Mouse (Mus musculus) cortical plate, adult 2 months (tissue): ENCODE measurements around the gene Olfr159. TPM values are rescaled to one million over a fixed set of nuclear protein-coding genes. Genes with fewer than 3 reads are reported as not detected.
"Not testable (repeated sequence)": the region's sequence is repeated elsewhere in the genome, so short reads cannot be mapped to it uniquely, and the experiment has no call there.

ENCODE experiments used
- H3K27ac ChIP-seq: fragments of 200-500 bp; 2 replicates; pipeline ENCODE4 v1.5.1; 2012; ENCODE audit warnings: low read length, control low read depth, inconsistent platforms; ENCODE audit not compliant: insufficient read depth
- H3K4me1 ChIP-seq: fragments of 200-500 bp; 2 replicates; pipeline ENCODE4 v1.6.1; 2011; ENCODE audit warnings: low read length; ENCODE audit not compliant: control insufficient read depth, insufficient read depth
- H3K4me3 ChIP-seq: fragments of 200-500 bp; 2 replicates; pipeline ENCODE4 v1.5.1; 2011; ENCODE audit warnings: mild to moderate bottlenecking, low read length, control low read depth; ENCODE audit not compliant: insufficient read depth
- CTCF ChIP-seq: fragments of 200-500 bp; IDR thresholded peaks from 2 replicates; pipeline ENCODE4 v1.5.1; 2011; ENCODE audit warnings: mild to moderate bottlenecking, control low read depth, low read length; ENCODE audit not compliant: insufficient read depth; ENCODE audit errors: extremely low read depth
- POLR2A ChIP-seq: fragments of 200-500 bp; IDR thresholded peaks from 2 replicates; pipeline ENCODE4 v1.6.1; 2011; ENCODE audit warnings: mild to moderate bottlenecking, low read length, control low read depth; ENCODE audit not compliant: insufficient read depth; ENCODE audit errors: extremely low read depth
- polyA plus RNA-seq: library from polyadenylated mRNA; depleted of rRNA; stranded (reverse); fragments of >200 nt; gene quantifications from 2 replicates; pipeline ENCODE4 v1.2.3, GENCODE M21; 2012; rRNA removed

Olfr159 gene
- polyA plus RNA-seq, result 0.11 TPM in 1 of 2 replicates, not detected in the other

DNA sequence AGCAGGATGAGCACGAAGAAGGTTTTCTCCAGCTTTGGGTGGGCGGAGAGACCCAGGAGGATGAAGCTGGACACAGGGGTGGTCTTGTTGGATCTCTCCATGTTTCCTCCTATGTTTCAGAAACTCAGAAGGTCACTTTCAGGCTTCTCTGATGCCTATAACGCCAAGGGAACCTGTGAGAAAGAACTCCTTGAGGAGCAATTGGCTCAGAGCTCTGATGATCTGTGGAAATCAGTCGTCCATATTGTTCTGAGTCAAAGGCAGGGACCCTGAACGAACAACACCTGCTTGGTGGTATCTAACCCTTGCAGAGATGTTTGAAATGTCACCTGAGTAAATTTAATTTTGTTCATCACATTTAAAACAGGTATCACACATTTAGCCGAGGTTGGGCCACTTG lies at the start of gene Olfr159:
Gene Olfr159, minus strand, starts transcription at position 101 of the 400 bp plus-strand sequence.
- TF ChIP-seq CTCF (no peak), POLR2A (no peak)
- Histone ChIP-seq H3K4me1 (no peaks in the 10 kb centered on the region), H3K4me3 (no peak within 1 kb of the TSS)

DNA sequence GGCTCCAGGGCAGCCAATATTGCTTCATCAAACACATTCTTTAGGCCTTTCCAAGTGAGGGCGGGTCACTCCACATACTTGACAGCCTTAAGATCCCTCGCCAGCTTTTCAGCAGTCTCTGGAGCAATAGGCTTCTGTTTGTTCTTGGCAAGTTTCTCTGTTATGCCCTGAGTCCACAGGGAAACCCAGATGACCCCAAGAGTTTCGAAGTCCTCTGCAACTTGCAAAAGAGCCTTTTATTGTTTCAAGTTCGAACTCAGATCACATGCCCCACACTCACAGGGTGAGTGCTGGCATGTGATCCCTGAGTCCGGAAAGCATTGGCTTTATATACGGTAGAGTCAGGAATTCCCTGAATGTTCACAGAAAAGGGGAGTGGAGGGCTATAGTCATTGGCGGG lies 28.1 kb upstream of the Olfr159 start:
- Histone ChIP-seq H3K27ac (no peak overlapping the region), H3K4me1 (no peaks in the 10 kb centered on the region), H3K4me3 (no peak overlapping the region)
- TF ChIP-seq POLR2A (no peak), CTCF (no peak)

More for the DNA sequence above, at the start of gene Olfr159:
- H3K27ac ChIP-seq, result no peak within 1 kb of the TSS

DNA sequence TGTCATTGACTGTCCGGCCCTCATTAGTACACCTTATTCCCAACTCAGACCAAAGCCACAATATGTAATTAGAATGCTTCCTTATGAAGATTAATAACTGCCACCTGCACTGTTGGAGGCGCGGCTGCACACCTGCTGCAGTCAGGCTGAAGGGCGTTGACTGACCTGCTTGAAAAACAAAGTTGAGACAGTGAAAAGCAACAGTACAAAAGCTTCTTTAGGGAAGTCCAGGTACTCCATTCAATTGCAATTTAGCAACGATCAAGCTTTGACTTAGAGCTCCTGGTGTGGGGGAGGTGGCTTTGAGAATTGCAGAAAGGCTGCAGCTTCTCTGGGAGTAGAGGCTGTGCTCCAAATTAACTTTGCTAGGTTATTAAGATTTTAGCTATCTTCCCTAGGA lies 25.0 kb upstream of the Olfr159 start:
- not testable (repeated sequence) for H3K4me3 ChIP-seq, H3K4me1 ChIP-seq, H3K27ac ChIP-seq

DNA sequence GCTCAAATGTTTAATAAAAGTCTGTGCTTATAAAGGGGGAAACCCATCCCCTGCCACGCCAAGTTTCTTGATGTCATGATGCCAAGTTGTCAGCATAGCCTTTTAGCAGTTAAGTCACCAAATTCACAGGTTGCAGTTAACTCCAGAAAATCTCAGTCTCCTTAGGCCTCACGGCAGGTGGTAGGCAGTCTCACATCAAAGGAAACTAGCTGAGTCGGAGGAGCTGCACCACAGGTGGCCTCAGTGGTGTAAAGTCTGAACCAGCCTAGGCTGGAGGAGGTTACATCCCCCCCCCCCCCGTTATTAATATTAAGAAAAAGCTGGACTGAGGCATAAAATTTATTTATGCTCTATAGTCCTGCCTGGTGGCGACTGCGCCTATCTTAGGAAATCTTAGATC lies 24.5 kb upstream of the Olfr159 start:
- H3K4me1 ChIP-seq, result no peaks in the 10 kb centered on the region
- TF ChIP-seq POLR2A (no peak), CTCF (no peak)
- no peak overlapping the region for H3K27ac ChIP-seq
- no peak overlapping the region for H3K4me3 ChIP-seq

DNA sequence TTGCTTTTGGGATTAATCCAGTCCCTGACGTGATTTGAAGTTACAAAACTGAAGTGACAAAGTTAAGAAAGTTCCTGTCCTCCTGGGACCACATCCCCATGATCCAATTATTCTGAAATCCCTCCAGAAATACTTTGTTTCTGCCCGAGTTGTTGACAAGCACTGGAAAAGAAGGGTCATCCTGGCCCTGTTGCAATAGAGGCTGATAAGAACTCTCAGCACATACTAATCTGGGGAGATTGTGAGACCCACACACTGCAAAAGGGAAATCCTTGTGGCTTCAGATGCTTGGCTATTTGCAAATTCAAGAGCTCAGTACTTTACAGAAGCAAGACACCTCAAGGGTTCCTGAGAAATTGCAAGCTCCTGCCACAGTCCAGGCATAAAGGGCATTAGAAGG lies 1.5 kb upstream of the Olfr159 start:
- H3K27ac ChIP-seq, result no peak overlapping the region
- TF ChIP-seq POLR2A (no peak), CTCF (no peak)
- no peaks in the 10 kb centered on the region for H3K4me1 ChIP-seq
- H3K4me3 ChIP-seq, result no peak overlapping the region

DNA sequence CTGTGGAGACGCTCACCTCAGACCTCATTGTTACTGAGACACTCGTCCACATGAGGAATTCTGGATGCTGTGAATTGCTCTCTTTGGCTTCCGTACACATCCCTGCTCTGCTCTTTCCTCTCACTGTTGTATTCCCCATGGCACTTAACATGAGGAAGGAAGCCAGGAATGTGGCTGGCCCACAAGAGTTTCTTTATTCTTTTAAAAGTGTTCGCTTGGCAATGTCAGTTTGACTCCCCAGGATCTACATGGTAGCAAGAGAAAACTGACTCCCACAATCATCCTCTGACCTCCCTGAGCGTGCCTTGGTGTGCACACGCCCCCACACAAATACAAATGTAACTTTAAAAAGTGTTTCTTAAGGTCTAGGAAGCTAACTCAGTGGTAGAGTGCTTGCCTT lies 817 bp upstream of the Olfr159 start:
- no peak for TF ChIP-seq CTCF
- TF ChIP-seq POLR2A, result no peak
- Histone ChIP-seq H3K4me3 (no peak overlapping the region), H3K27ac (no peak overlapping the region), H3K4me1 (no peaks in the 10 kb centered on the region)

DNA sequence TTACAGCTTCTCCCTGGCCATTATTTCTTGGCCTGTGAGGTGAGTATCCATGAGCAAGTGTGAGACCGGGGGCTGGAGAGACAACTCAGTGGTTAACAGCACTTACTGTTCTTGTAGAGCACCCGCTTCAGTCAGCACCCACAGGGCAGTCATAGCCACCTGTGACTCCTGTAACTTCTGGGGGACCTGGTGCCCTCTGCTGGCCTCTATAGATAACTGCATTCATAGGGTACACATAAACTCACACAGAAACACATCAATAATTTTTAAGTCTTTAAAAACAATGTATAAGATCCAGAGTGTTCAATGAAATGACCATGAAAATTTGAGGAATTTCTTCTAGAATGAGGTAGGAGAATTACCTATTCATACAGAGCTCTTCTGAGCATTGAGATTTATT lies 1.4 kb downstream of the Olfr159 start:
- no peaks in the 10 kb centered on the region for H3K4me1 ChIP-seq
- TF ChIP-seq POLR2A (no peak), CTCF (no peak)
- H3K27ac ChIP-seq, result no peak overlapping the region
- H3K4me3 ChIP-seq, result no peak overlapping the region

DNA sequence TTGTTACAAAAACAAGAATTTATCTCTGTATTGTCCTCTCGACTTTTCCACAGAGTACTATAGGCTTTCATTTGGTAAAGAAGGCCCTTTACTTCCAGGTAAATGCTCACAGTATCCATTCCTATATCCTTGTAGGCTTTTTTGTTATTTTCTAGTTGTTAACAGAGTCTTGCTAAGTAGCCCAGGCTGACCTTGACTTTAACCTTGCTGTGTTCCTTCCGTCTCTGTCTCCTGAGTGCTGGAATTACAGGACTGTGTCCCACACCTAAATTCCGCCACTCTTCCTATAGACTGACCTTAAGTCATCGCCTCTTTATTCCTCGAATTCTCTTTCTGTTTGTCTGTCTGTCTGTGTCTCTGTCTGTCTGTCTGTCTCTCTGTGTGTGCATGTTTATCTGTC lies 2.5 kb downstream of the Olfr159 start:
- Histone ChIP-seq H3K4me1 (no peaks in the 10 kb centered on the region), H3K4me3 (no peak overlapping the region), H3K27ac (no peak overlapping the region)
- no peak for TF ChIP-seq CTCF
- TF ChIP-seq POLR2A, result no peak

DNA sequence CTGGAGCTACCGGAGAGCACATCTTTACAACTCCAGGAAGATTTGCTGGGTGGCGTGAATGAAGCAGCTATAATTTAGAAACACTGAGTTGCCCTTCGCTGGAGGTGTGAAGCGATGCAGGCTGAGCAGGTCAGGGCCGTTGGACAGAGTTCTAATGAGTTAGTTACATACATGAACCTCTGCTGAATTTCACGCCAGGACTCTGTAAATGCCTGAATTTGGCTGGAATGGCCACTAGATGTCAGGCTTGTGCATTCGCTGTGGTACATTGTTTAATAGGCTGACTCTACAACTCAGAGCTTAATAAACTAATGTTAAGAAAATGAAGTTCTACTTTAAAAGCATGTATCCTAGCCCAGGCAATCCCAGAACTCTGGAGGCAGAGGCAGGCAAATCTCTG lies 7.4 kb downstream of the Olfr159 start:
- H3K4me3 ChIP-seq, result no peak overlapping the region
- no peaks in the 10 kb centered on the region for H3K4me1 ChIP-seq
- no peak overlapping the region for H3K27ac ChIP-seq
- no peak for TF ChIP-seq POLR2A
- TF ChIP-seq CTCF, result peak; percentile 84

DNA sequence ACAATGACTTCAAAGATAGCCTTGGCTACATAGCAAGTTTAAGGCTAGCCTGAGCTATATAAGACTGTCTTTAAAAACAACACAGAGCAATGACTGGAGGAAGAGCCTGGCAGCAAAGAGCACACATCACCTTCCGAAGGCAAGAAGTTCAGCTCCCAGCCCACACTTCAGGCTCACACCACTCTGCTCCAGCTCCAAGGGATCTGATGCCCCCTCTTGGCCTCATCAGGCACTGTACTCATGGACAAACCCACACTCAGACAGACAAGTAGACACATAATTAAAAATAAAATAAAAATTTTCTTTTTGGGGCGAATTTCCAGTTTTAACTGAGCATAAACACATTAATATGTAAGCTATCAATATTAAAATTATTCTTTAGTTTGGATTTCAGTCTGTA lies 9.5 kb downstream of the Olfr159 start:
- Histone ChIP-seq H3K4me1 (no peaks in the 10 kb centered on the region), H3K4me3 (no peak overlapping the region), H3K27ac (no peak overlapping the region)
- TF ChIP-seq CTCF, result no peak
- no peak for TF ChIP-seq POLR2A

DNA sequence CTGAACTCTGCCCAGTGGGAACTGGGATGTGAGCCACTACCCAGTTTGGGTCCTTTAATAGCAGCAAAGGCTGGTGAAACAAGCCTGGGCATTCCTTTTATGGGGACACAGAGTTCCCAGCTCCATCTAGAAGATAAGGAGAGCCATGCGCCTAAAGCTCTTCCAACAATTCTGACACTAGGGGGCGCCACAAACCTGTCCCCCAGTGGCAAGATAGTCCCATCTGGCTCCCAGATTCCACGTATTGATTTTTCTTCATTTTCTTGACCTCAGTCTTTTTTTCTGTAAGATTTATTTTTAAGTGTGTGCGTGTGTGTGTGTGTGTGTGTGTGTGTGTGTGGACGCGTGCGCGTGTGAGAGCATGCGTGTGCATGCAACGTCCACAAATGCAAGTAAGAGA lies 10.3 kb downstream of the Olfr159 start:
- no peak overlapping the region for H3K4me3 ChIP-seq
- H3K27ac ChIP-seq, result no peak overlapping the region
- no peaks in the 10 kb centered on the region for H3K4me1 ChIP-seq
- TF ChIP-seq CTCF (peak; percentile 43), POLR2A (no peak)
